In the genomic region with DNA sequence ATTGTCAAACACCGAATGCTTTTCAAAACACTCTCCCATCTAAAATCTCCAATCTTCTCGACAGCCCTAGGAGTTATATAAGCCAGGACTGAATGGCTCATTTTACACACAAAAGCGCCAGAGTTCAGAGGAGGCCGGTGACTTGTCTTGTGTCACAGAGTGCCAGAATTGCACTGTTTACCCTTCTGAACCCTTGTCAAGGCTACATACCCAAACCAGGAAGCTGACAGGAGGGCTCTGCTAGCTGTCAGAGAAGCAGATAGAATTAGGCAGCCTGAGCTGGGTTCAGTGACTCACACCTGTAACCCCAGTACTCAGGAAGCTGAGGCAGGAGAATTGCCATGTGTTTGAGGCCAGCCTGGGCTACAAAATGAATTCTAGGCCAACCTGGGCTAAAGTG, we compare ENCODE assay signal across 24 mouse cellular contexts. TPM values are rescaled to one million over a fixed set of nuclear protein-coding genes. Genes with fewer than 3 reads are reported as not detected.
A peak's percentile ranks its signal among the peaks of the same experiment; 100 is the strongest.
DNase-seq lines count a peak whose midpoint lies in the region; ATAC-seq lines count a peak whose summit lies in the region.
"Had no signal": no experiment of that assay in that cellular context is flagged by ENCODE, and none has a peak within 500 bp of the region (broad histone marks: within the 10 kb centered on the region; RNA-seq: fewer than 3 reads in every experiment).

No protein-coding gene starts in this region.

- no peaks in the 10 kb centered on the region for H3K36me3 ChIP-seq in hindbrain, embryonic 14.5 days (replicated peaks; ENCODE audit: control insufficient read depth, insufficient read depth)
- no peaks in the 10 kb centered on the region for H3K36me3 ChIP-seq in hindbrain, embryonic 11.5 days (ENCODE audit: control insufficient read depth, insufficient read depth, low read length)
- H3K36me3 ChIP-seq in liver, embryonic 16.5 days (ENCODE audit: control insufficient read depth, insufficient read depth) = no peaks in the 10 kb centered on the region
- H3K36me3 ChIP-seq in liver, embryonic 11.5 days (ENCODE audit: control insufficient read depth, insufficient read depth, low read length) = no peaks in the 10 kb centered on the region
- H3K36me3 ChIP-seq in neural tube, embryonic 15.5 days = no peaks in the 10 kb centered on the region
- H3K36me3 ChIP-seq: embryonic facial prominence, embryonic 12.5 days; limb, embryonic 13.5 days; liver, embryonic 15.5 days had no signal

- ATAC-seq in hindbrain, embryonic 14.5 days (ENCODE audit: low FRiP score) = no peak
- no peak for ATAC-seq in hindbrain, embryonic 11.5 days (ENCODE audit: low FRiP score)
- ATAC-seq in liver, embryonic 16.5 days (ENCODE audit: low read depth) = peak; percentile 61
- no peak for ATAC-seq in liver, embryonic 11.5 days (replicated peaks; ENCODE audit: low FRiP score)
- no peak for ATAC-seq in neural tube, embryonic 15.5 days (ENCODE audit: low FRiP score)
- ATAC-seq: intestine, embryonic 16.5 days; lung, postnatal 0 days; Patski had no signal

- WGBS in hindbrain, embryonic 14.5 days = 59% methylated on average over 4 of the region's 4 CpGs
- 63% methylated on average over 4 of the region's 4 CpGs for WGBS in hindbrain, embryonic 11.5 days
- 60% methylated on average over 4 of the region's 4 CpGs for WGBS in liver, embryonic 16.5 days (ENCODE audit: insufficient replicate concordance)
- WGBS in liver, embryonic 11.5 days = 75% methylated on average over 4 of the region's 4 CpGs
- WGBS in neural tube, embryonic 15.5 days = 50% methylated on average over 4 of the region's 4 CpGs

- no peaks in the 10 kb centered on the region for H3K9me3 ChIP-seq in hindbrain, embryonic 14.5 days (ENCODE audit: control insufficient read depth, low read length)
- H3K9me3 ChIP-seq in hindbrain, embryonic 11.5 days (ENCODE audit: control insufficient read depth, low read length) = no peaks in the 10 kb centered on the region
- H3K9me3 ChIP-seq in liver, embryonic 16.5 days (replicated peaks; ENCODE audit: control insufficient read depth, low read length) = no peaks in the 10 kb centered on the region
- H3K9me3 ChIP-seq in liver, embryonic 11.5 days (ENCODE audit: control insufficient read depth, low read length) = no peaks in the 10 kb centered on the region
- no peaks in the 10 kb centered on the region for H3K9me3 ChIP-seq in neural tube, embryonic 15.5 days (replicated peaks)
- H3K9me3 ChIP-seq: embryonic facial prominence, embryonic 12.5 days; limb, embryonic 13.5 days; liver, embryonic 15.5 days had no signal

- peaks cover 44% of the 10 kb centered on the region for H3K4me1 ChIP-seq in hindbrain, embryonic 14.5 days (replicated peaks; ENCODE audit: control insufficient read depth, insufficient read depth, low read length)
- H3K4me1 ChIP-seq in hindbrain, embryonic 11.5 days (replicated peaks; ENCODE audit: control insufficient read depth, insufficient read depth, low read length) = peaks cover 4% of the 10 kb centered on the region; the same call in 1 of the 2 replicates
- H3K4me1 ChIP-seq in liver, embryonic 16.5 days (ENCODE audit: control insufficient read depth, low read depth, low read length) = no peaks in the 10 kb centered on the region; the same call in 1 of the 2 replicates
- 0 out of 2 replicates have a peak, but pooled peaks cover 4% of the 10 kb centered on the region for H3K4me1 ChIP-seq in liver, embryonic 11.5 days (replicated peaks; ENCODE audit: control insufficient read depth, insufficient read depth, low read length)
- H3K4me1 ChIP-seq in neural tube, embryonic 15.5 days = peaks cover 45% of the 10 kb centered on the region

- DNase-seq in hindbrain, embryonic 14.5 days (ENCODE audit: low spot score) = no peak
- no peak for DNase-seq in hindbrain, embryonic 11.5 days (ENCODE audit: low spot score)
- no peak for DNase-seq in liver, embryonic 11.5 days (ENCODE audit: low spot score)
- DNase-seq in neural tube, embryonic 10.5 days (ENCODE audit: extremely low spot score, low spot score) = no peak
- no peak for DNase-seq in adrenal gland, postnatal 4 days (ENCODE audit: low spot score in 2 of 2)
- DNase-seq: adrenal gland, postnatal 10 days; cerebellum, adult 11 months; cerebellum, adult 9-10 months; cerebellum, postnatal 36 days; embryo, embryonic 11 days; gastrocnemius, postnatal 14 days; heart, postnatal 14 days; kidney, adult 8-10 months; kidney, postnatal 10 days; thymus, postnatal 4 days had no signal

- H3K27me3 ChIP-seq in hindbrain, embryonic 14.5 days (ENCODE audit: control insufficient read depth, insufficient read depth, low read length) = no peaks in the 10 kb centered on the region
- no peaks in the 10 kb centered on the region for H3K27me3 ChIP-seq in hindbrain, embryonic 11.5 days (ENCODE audit: control insufficient read depth, insufficient read depth, low read length)
- H3K27me3 ChIP-seq in liver, embryonic 16.5 days (ENCODE audit: control insufficient read depth, insufficient read depth, low read depth, low read length) = no peaks in the 10 kb centered on the region; the same call in 1 of the 2 replicates
- H3K27me3 ChIP-seq in liver, embryonic 11.5 days (replicated peaks; ENCODE audit: control insufficient read depth, insufficient read depth, low read length) = no peaks in the 10 kb centered on the region
- no peaks in the 10 kb centered on the region for H3K27me3 ChIP-seq in neural tube, embryonic 15.5 days (replicated peaks)
- H3K27me3 ChIP-seq: embryonic facial prominence, embryonic 12.5 days; limb, embryonic 13.5 days; Patski had no signal

- H3K4me2 ChIP-seq in hindbrain, embryonic 14.5 days (replicated peaks) = no peak overlapping the region
- H3K4me2 ChIP-seq in hindbrain, embryonic 11.5 days (replicated peaks; ENCODE audit: low read depth, low read length) = no peak overlapping the region
- H3K4me2 ChIP-seq in liver, embryonic 16.5 days (ENCODE audit: low read depth, low read length) = no peak overlapping the region
- no peak overlapping the region for H3K4me2 ChIP-seq in liver, embryonic 11.5 days
- no peak overlapping the region for H3K4me2 ChIP-seq in neural tube, embryonic 15.5 days
- H3K4me2 ChIP-seq: embryonic facial prominence, embryonic 12.5 days; limb, embryonic 13.5 days; liver, embryonic 15.5 days had no signal

- no peak overlapping the region for H3K4me3 ChIP-seq in hindbrain, embryonic 14.5 days (replicated peaks; ENCODE audit: low read length)
- no peak overlapping the region for H3K4me3 ChIP-seq in hindbrain, embryonic 11.5 days (ENCODE audit: low read depth, low read length)
- H3K4me3 ChIP-seq in liver, embryonic 16.5 days (ENCODE audit: low read depth, low read length) = no peak overlapping the region
- H3K4me3 ChIP-seq in liver, embryonic 11.5 days (ENCODE audit: low read depth, low read length) = no peak overlapping the region
- H3K4me3 ChIP-seq in neural tube, embryonic 15.5 days (replicated peaks) = no peak overlapping the region
- H3K4me3 ChIP-seq: embryonic facial prominence, embryonic 12.5 days; limb, embryonic 13.5 days; liver, embryonic 15.5 days had no signal

- peak overlapping the region; percentile 73 for H3K27ac ChIP-seq in hindbrain, embryonic 14.5 days
- no peak overlapping the region for H3K27ac ChIP-seq in hindbrain, embryonic 11.5 days (ENCODE audit: low read depth, low read length)
- no peak overlapping the region for H3K27ac ChIP-seq in liver, embryonic 16.5 days (ENCODE audit: low read length)
- H3K27ac ChIP-seq in liver, embryonic 11.5 days (ENCODE audit: low read depth, low read length) = no peak overlapping the region
- H3K27ac ChIP-seq in neural tube, embryonic 15.5 days (replicated peaks) = peak overlapping the region; percentile 74
- H3K27ac ChIP-seq: embryonic facial prominence, embryonic 12.5 days; limb, embryonic 13.5 days; liver, embryonic 15.5 days; macrophage had no signal

- no peak overlapping the region for H3K9ac ChIP-seq in hindbrain, embryonic 14.5 days
- no peak overlapping the region for H3K9ac ChIP-seq in hindbrain, embryonic 11.5 days (ENCODE audit: low read depth, low read length)
- H3K9ac ChIP-seq in liver, embryonic 16.5 days (ENCODE audit: low read depth, low read length) = no peak overlapping the region
- no peak overlapping the region for H3K9ac ChIP-seq in liver, embryonic 11.5 days (ENCODE audit: low read depth, low read length)
- H3K9ac ChIP-seq in neural tube, embryonic 15.5 days (replicated peaks) = no peak overlapping the region
- H3K9ac ChIP-seq: embryonic facial prominence, embryonic 12.5 days; limb, embryonic 13.5 days; liver, embryonic 15.5 days had no signal

RNA-seq across cellular contexts. Expression of a gene that starts 11.2 kb away (rescaled TPM):
- 745 and 907 TPM in 2 replicates for polyA plus RNA-seq in hindbrain, embryonic 14.5 days (2014; fragmentation: Nextera tagmentation; extraction: Ambion mirVana)
- polyA plus RNA-seq in hindbrain, embryonic 11.5 days (2014; fragmentation: Nextera tagmentation; extraction: Ambion mirVana) = 473 and 505 TPM in 2 replicates
- polyA plus RNA-seq in liver, embryonic 16.5 days (2015; fragmentation: Nextera tagmentation; extraction: Ambion mirVana) = 170 and 188 TPM in 2 replicates
- 361 and 380 TPM in 2 replicates for polyA plus RNA-seq in liver, embryonic 11.5 days (2014; fragmentation: Nextera tagmentation; extraction: Ambion mirVana)
- polyA plus RNA-seq in neural tube, embryonic 15.5 days (2015; fragmentation: Nextera tagmentation; extraction: Ambion mirVana) = 862 and 927 TPM in 2 replicates
- total RNA-seq in adrenal gland, postnatal 4 days (2021) = 100 to 1,000 TPM; 148 to 195 TPM

Comparison
In these comparisons a context has a peak if more than half of its experiments do, and no peak if none do; other contexts are left out.
1. H3K27ac ChIP-seq: peak in hindbrain, embryonic 14.5 days (single experiment) and neural tube, embryonic 15.5 days (single experiment); none in hindbrain, embryonic 11.5 days (single experiment), liver, embryonic 16.5 days (single experiment) and liver, embryonic 11.5 days (single experiment).